Mouse (Mus musculus): ENCODE results near the gene Meis1.

The Meis1 gene

DNA sequence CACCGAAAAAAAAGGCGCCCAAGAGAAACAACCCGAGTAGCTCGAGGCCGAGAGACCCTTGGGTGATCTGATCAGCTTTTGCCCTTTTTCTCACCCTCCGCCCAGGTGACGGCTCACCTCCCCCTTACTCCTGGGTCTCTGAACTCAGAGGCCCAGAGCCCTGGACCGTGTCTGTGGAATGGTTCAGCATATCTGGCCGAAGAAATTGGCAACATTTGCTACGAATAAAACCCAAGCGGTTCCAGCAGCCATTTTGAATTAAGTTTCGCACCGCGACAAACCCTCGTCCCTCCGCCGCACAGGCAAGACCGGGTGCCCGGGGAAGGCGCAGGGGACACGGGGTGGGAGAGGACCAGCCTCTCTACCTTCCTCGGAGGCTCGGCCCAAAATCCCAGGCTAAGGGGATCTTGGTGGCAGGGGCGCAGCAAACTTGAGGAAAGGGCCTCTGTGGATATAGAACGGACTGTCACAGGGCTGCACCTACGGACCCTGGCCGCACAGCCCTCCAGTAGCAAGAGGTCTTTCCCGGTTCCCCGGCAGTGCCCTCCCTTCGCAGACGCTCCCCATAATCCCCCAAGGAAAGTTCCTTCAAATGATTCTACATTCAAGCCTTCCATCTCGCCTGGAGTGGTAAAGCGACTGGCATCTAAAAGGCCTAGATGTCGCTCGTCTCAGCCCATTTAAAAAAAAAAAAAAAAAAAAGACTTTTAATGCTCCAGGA, 4.2 kb downstream of the Meis1 start:
- peak; percentile 43 for DNase-seq (ENCODE audit: low read depth, low spot score)

DNA sequence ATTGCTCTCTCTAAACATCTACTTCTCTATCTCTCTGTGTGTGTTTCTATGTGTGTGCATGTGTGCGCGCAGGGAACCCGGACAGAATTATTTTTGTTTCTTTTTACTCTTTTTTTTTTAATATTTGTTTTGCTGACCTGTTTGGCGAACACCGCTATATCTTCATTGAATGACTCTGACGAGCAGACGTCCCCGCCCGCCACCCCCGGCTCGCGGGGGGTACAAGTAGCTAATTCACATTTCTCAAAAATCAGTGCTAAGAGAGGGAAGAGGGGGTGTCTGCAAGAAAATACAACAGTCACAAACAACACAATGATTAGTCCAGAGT, 4.7 kb downstream of the Meis1 start:
- DNase-seq (ENCODE audit: low read depth, low spot score), result no peak

DNA sequence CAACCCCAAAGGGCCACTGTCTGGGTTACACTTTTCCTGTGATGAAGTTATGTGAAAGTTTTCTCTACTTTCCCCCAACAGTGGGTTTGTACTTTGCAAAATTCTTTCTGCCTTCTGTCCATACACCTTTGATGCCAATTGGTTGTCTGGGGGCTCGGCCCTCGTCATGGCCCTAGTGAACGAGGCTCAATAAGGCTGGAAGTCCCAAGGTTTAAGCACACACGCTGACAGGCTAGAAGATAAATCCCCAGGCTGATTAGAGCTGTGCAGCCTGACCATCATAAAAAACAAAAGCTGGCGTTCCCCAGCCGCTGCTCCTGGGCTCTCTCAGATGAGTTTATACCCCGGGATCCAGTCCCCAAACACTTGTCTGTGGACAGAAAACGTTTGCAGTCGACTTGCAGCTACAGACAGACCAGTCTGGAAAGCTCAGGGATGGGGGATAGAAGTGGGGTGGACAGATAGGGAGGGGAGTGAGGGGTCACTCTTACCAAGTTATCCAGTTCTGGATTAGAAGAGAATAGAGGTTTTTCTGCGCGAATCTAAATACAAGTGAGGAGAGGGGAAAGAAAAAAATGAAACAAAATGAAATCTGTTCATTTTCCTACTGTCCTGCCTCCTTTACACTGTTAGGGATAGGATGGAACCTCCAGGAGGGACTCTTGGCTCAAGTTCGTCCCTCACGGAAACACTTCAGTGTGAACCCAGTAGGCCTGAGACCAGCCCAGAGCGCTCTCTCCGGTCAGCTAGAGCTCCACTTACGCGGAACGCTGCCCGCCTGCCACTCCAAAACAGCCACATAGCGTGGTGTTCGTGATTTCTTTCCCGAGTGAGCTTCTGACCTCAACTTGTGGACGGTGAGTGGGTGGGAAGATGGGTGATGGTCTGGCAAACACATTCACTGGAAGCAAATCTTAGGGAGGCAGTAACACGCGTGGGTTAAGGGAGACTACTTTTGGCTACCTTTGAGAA, 5.4 kb downstream of the Meis1 start:
- peak; percentile 65 for DNase-seq (ENCODE audit: low read depth, low spot score)

DNA sequence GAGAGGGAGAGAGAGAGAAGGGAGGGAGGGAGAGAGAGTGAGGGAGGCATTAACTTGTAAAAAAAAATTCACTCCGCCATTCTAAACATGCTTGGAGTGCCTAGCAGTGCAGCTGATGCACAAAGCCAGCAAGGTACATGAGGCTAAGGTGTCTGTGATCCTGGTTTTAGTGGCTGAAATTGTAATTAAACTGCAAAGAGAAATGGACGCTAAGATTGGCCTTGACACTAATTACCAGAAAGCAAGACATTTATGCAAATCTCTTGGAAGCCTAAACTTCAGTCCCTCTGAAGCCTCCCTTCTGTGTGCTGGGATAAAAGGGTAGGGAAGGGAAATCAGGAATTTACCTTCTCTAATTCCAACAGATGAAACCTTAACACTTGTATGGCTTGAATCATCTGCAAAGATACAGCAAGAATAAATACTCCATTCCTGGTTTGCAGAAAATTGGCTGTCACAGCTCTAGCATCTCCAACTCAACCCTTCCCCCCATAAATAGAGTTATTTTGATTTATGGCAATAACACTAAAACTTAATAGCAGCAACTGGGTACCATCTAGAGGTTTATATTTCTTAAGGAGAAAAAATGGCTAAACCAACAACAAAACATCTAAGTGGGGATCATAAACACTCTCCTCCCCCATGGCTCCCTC, 6.2 kb downstream of the Meis1 start:
- peak; percentile 43 for DNase-seq (ENCODE audit: low read depth, low spot score)

DNA sequence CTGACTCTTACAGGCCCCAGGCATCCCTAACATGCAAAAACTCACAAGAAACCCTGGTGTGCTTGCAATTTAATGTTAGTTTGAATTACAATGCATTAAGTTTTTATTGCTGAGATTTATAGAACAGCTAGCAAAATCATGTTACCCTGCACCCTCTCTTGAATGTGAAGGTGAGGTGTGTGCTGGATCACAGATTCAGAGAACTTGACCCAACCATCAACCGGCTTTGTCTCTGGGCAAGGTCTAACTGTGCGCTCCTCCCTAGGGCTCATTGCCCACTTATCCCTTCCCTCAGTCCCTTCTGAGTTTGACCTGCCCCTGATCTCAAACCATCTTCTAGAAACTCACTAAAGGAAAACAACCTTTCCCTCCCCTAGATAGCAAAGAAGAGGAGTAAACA, 6.8 kb downstream of the Meis1 start:
- peak; percentile 44 for DNase-seq (ENCODE audit: low read depth, low spot score)

DNA sequence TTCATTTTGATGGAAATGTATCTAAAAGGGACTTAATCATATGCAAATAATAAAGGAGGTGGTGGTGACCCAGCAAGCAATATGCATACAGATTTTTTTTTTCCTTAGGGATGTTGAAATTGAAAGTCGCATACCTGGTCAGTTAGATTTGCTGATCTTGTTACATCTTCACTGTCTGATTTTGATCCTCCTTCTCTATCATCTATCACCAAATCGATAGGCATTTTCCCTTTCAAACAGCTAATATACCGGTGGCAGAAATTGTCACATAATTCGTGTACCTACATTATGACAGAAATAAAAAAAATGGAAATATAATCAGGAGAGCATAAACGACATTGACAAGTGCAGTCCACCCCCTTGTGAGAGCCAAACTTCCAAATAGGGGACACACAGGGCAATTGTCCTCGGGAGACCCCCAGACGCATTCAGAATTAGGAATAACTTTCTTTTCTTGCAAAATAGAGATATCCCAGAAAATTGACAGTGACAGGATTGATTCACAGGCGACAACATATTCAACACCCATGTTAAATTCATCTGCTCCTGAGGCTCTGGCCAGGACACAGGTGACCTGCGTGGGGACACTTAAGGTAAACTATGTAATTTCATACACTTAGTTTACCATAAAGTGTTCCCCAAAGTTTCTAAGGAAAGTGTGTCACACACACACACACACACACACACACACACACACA, 7.5 kb downstream of the Meis1 start:
- peak; percentile 16 for DNase-seq (ENCODE audit: low read depth, low spot score)

DNA sequence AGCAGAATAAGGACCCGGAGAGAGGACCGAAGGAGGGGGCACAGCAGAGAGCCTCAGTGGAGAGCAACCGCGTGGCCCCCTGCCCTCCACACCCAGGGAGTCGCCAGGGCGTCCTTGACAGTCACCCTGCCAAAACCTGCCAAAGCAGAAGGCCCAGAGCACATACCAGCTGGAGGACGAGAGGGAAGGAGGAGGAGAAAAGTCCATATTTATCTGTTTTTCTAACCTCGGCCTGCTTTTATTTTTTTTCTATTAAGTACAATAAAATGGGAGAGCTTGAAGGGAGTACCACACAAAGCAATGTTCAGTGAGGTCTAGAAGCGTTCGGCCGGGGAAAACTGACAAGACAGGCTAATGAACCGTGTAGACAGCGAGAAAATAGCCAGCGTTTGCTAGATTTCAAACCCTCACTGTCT, 8.4 kb downstream of the Meis1 start:
- peak; percentile 36 for DNase-seq (ENCODE audit: low read depth, low spot score)

DNA sequence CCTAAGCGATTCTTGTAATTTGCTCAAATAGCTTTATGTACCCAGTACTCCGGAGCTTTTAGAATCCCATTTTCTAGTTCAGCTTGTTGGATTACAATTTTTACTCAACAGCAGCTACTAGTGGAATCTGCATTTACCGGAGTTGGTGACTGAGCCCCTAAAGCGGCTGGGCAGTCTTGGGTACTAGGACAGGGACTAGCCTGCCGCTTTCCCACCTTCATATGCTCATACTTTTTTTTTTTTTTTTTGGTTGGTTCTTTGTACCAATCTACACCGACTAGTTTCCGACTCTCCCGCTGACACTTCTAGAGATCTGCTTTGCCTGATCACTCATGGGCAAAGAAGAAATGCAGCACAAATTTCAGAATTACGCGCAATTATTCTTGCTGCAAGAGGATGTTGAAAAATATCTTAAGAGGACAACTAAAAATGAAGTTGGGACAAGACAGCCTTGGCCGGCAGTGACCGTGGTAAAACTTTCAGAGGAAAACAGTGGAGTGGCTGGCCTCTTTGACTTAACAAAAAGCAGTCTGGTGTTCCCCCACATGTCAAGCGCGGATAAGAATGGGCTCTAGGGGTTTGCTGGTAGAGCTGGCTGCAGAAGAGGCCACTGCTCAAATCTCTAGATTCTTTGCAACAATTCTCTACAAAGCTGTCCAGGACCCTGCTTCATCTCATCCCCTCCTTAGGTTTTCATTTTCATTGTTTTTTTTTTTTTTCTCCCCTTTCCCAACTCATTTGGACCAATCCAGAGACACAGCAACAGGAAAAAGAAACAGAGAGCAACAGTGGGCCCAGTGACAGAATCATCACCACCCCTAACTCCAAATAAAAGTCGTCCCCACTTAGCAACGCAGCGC, 9.0 kb downstream of the Meis1 start:
- peak; percentile 36 for DNase-seq (ENCODE audit: low read depth, low spot score)

DNA sequence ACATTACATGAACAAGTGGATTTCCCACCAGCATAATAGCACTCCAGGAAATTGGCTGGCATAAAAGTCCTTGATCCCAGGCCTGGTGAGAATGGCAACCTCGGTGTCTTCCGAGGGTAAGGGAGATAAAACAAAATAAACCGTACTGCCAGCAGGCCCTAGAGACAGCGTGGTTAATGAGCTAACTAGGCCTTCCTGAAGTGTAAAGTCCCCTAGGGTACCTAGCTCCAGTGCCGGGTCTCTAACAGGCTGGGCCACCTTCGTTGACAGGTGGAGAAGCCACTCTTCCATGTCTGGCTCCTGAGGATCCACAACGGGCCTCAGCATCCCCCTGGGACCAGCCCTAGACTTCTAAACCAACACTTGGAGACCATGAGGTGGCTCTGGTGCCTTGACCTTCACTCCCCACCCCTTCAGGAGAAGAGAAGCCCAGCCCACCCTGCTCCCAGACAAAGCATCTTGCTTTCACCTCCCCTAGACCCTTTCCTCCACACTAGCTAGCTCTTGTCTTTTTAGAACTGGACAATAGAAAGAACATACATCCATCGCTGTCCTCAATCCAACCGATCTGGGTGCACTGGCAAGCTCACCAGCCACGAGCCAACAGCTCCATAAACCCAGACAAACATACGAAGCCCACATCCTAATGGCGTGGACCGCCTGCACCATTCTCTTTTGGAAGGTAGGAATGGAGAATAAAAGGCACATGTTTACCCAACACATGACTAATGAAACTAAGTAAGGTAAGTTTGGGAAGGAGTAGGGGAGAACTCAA, 10.0 kb downstream of the Meis1 start:
- peak; percentile 13 for DNase-seq (ENCODE audit: low read depth, low spot score)

DNA sequence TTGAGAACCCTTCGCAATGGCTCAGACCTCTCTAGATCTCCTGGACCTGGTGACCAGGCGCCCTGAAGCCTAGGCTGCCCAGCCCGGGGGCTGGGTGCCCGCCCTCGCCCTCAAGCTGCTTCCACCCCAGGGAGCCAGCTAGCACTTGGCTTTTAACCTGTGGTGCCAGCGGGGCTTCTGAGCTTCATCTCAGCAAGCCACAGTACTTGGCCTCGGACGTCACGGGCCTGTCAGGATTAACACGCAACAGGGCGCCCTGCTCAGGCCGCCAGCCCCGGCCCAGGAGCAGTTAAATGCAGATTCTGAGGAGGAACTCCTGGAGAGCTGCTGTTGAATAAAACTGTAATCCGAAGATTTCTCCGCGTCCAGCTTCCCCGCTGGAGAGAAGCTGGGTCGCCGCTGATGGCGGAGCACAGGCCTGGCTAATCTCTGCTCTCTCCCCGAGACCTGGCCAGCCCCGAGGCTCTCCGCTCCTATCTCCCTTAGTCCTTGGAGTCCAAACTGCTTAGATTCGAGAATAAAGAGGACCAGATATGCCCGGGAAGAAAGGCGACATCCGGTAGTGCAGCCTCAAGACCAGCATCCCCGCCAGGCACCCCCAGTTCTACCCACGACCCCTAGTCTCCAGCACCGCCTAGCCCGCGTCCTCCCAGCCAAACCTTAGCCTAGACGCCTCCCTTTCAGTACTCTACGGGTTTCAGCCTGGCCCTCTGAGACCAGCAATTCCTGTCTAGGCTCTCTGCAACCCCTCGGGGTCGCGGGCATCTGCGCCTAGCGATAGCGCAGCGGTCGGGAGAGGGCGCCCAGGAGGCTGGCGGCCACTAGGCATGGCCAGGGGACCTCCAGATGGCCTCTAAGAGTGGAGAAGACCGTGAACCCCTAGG, 11.0 kb downstream of the Meis1 start:
- peak; percentile 21 for DNase-seq (ENCODE audit: low read depth, low spot score)

DNA sequence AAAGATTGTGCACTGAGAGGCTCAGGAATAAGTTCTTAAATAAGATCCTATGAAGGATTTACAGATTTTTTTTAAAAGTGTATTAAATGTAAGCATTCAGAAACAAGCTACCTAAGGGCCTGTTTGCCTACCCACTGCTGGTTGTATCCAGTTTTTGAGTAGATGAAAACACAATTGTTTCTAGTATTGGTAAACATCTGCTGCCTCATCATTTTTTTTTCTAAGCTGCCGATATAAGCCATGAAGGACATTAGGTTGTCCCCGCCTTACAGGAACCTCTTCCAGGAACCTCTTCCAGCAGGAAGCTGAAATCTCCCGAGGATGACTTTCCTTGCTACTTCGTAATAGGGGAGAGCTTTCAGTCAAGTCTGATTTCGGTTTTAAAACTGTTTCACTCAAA, 11.7 kb downstream of the Meis1 start:
- DNase-seq (ENCODE audit: low read depth, low spot score), result no peak

DNA sequence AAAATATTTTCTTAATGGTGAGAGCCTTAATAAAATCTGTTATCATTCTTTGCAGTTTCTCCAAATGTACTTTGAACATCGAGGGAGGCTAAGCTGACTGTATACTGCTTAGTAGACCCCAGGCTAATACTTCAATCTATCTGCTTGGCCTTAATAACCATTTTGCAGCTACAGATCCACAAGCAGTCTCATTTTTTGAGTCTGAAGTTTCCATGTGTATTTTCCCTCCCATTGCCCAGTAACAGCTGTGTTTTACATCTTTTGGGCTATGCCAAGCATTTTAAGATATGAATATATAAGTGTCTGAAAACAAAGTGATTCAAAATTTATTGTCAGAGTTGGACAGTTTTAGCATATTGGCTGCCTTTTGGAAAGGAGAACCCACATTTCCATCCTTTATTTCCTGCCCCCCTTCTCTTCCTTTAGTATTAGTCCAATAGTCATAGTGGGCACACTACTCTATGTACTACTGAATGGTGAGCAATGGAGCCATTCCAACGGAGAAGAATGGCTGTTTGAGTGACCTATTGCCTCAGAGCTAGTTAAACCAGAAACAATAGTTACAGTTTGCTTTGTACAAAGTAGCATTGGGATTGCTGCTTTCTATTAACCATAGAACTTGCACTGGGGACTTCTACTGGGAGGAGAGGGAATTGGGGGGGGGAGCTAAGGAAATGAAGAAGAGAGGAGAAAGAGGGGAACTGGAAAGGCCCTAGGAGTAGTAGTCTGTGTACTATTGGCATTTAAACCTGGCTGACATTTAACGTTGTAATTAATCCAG, 12.7 kb downstream of the Meis1 start:
- no peak for DNase-seq (ENCODE audit: low read depth, low spot score)

DNA sequence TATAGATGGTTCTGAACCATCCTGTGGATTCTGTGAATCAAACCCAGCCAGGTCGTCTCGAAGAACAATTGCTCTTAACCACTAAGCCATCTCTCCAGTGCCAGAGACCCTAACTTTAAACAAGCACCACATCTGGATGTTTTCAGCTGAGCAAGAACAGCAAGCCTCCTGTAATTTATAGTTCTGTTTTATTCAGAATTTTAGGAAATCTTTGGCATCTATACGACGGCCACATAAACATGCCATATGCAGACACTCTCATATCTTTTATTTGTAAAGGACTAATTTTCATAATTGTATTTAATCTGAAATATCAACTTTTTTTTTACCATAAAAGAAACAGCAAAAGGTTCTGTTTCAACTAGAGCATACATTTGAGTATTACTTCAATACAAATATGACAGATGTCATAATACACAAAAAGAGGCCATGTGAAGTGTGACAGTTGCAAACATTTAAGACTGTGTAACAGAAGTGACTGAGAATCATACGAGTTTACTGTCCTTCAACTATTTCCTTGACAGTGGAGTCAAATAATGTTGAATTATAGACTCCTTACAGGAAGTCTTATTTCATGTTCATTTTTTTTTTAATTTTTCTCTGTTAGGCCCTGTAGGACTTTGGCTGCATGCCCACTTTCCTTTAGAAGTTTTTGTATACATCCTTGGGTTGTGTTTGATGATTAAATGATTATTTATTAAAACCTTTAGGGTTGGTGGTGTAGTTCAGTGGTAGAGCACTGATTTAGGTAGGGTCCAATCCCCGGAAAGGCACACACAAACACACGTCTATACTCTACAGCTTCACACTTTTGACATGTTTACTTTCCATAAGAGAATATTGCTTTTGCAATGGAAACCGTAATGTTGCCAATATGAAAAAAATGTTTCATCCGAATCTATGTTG, 13.5 kb downstream of the Meis1 start:
- no peak for DNase-seq (ENCODE audit: low read depth, low spot score)

DNA sequence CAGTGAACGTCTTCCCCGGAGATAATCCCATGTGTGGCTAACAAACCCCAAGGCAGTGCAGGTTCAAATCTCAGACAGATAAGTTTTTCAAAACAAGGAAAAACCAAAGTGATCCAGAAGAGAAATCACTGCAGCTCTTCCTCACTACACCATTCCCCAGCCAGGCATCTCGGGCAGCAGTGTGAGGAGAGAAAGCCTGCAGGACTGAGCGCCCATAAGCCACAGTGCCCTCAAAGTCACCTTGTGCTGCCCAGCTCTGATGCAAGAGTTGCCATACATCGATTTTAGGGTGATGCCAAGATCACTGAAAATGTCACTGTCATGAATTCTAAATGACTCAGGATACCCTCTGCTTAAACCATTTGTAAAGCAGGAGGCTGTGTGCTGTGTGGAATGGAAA, 15.7 kb downstream of the Meis1 start:
- DNase-seq (ENCODE audit: low read depth, low spot score), result no peak

DNA sequence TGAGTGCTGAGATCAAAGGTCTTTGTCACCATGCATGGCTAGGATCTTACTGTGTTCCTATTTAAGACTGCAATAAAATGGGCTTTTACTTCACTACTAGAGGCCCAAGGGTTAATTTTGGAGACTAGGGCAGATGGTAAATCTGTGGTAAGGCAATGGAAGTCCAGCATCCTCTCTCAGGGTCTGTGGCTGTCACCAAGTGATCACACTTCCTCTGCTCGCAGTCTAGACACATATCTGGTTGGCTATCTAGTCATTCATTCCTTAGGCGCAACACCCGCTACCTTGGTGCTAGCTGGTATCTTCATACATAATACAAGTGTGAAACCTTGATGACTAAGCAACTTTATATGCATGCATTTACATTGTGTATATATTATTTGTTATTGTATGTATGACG, 22.0 kb downstream of the Meis1 start:
- no peak for DNase-seq (ENCODE audit: low read depth, low spot score)

DNA sequence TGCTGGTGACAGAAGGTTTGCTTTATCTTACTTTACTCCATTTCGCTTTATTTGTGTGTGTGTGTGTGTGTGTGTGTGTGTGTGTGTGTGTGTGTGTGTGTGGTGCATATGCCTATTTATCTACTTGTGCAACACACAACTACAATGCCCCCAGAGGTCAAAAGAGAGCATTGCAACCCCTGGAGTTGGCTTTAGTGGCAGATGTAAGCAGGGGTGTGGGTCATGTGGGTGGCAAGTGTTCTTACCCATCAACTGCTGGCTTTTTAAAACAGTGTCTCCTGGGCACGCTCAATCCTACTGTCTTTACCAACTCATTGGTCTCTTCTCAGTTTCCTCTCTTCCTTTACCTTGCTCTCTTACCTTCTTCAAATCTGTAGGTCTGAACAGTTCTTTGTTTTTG, 22.5 kb downstream of the Meis1 start:
- peak; percentile 29 for DNase-seq (ENCODE audit: low read depth, low spot score)

DNA sequence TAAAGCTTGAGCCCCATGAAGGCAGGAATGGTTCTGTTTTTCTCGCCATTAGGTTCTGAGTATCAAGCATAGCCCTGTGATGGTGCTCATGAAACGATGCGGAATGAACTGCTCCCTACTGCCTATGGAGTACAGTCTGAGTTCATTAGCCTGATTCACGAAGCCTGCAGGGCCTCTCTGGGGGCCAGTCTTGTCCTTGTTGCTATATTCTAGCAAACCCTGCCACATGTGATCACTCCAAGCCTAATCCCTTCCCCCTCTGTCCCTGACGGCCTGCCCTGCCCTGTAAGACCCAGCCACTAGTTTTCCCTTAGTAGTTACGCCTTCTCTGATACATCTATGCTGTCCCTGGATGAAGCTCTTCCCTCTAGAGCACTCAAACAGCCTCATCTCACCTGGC, 26.0 kb downstream of the Meis1 start:
- DNase-seq (ENCODE audit: low read depth, low spot score), result no peak
